Mouse (Mus musculus): ENCODE measurements around the gene Madd. TPM values are rescaled to one million over a fixed set of nuclear protein-coding genes. Genes with fewer than 3 reads are reported as not detected.

Gene Madd
- polyA plus RNA-seq, 1 experiment from 2014 or later: 62.1 TPM

DNA sequence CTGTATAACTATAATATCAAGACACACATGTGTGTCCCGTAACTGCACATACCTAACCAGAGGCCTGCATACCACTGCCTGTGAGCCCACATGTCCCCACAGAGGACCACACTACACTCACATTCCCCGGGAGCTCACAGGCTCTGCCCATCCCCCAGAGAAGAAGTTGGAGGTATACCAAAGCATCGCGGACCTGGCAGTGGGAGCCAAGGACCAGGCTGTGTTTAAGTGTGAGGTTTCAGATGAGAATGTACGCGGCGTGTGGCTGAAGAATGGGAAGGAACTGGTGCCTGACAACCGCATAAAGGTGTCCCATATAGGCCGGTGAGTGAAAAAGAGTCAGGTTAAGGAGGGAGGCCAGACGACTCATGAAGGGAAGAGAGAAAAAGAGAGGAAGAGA lies 58.5 kb downstream of the Madd start:
- WGBS: 89% methylated on average over 10 of the region's 10 CpGs
- no peaks in the 10 kb centered on the region for H3K4me1 ChIP-seq (ENCODE audit: control insufficient read depth, insufficient read depth, low read length)

DNA sequence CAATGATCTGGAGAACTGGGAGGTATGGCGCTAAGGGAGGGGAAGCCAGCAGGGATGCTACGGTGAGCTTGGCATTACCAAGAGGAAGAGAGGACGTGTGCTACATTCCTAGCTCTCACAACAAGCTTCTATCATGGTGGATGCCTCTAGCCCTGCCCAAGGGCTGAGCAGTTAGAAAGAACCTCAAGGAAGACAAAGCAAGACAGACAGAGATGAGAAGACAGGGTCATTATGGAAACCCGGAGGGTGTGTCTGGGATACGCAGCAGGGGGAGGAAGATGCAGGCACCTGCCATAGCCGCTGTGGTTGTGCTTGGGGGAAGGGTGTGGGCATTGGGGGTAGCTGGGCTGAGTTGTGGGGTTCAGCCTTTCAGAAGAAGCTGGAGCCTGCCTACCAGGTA lies 60.1 kb downstream of the Madd start:
- H3K4me3 ChIP-seq (ENCODE audit: low read depth, low read length): no peak overlapping the region
- no peaks in the 10 kb centered on the region for H3K27me3 ChIP-seq (ENCODE audit: control insufficient read depth, insufficient read depth, low read depth, low read length)
- H3K9ac ChIP-seq (ENCODE audit: low read depth, low read length): no peak overlapping the region
- WGBS: 77% methylated on average over 6 of the region's 6 CpGs
- no peak overlapping the region for H3K4me2 ChIP-seq (ENCODE audit: low read length)
- no peaks in the 10 kb centered on the region for H3K9me3 ChIP-seq (replicated peaks; ENCODE audit: control insufficient read depth, low read length, poor library complexity, severe bottlenecking)
- ATAC-seq: no peak
- H3K36me3 ChIP-seq (ENCODE audit: control insufficient read depth, insufficient read depth, low read length): no peaks in the 10 kb centered on the region
- no peak overlapping the region for H3K27ac ChIP-seq (ENCODE audit: low read length)
- no peaks in the 10 kb centered on the region for H3K4me1 ChIP-seq (ENCODE audit: control insufficient read depth, insufficient read depth, low read length)

More for the DNA sequence above, 58.5 kb downstream of the Madd start:
- no peaks in the 10 kb centered on the region for H3K36me3 ChIP-seq (ENCODE audit: control insufficient read depth, insufficient read depth, low read length)
- H3K27me3 ChIP-seq (ENCODE audit: control insufficient read depth, insufficient read depth, low read depth, low read length): no peaks in the 10 kb centered on the region
- H3K27ac ChIP-seq (ENCODE audit: low read length): no peak overlapping the region
- H3K9me3 ChIP-seq (replicated peaks; ENCODE audit: control insufficient read depth, low read length, poor library complexity, severe bottlenecking): no peaks in the 10 kb centered on the region
- no peak overlapping the region for H3K9ac ChIP-seq (ENCODE audit: low read depth, low read length)
- H3K4me3 ChIP-seq (ENCODE audit: low read depth, low read length): no peak overlapping the region
- ATAC-seq: no peak
- no peak overlapping the region for H3K4me2 ChIP-seq (ENCODE audit: low read length)

DNA sequence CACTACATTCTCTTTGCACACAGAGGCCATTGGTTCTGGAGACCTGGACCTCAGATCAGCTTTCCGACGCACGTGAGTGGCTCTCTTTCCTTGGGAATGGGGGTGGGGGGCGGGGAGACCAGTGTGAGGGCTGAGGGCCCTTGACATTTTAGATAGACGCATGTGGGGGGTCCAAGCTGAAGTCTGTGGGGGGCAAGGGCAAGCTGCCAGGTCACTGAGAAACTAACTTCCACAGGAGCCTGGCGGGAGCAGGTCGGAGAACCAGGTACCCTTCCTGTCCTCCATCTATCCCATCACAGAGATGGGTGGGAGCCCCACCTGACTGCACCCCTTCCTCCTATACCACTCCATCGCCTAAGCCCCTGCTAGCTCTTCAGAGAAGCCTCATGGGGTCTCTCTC lies 62.1 kb downstream of the Madd start:
- no peaks in the 10 kb centered on the region for H3K4me1 ChIP-seq (ENCODE audit: control insufficient read depth, insufficient read depth, low read length)
- no peak for ATAC-seq
- H3K27ac ChIP-seq (ENCODE audit: low read length): no peak overlapping the region
- no peak overlapping the region for H3K9ac ChIP-seq (ENCODE audit: low read depth, low read length)
- 72% methylated on average over 8 of the region's 8 CpGs for WGBS
- no peak overlapping the region for H3K4me2 ChIP-seq (ENCODE audit: low read length)
- H3K4me3 ChIP-seq (ENCODE audit: low read depth, low read length): no peak overlapping the region
- H3K27me3 ChIP-seq (ENCODE audit: control insufficient read depth, insufficient read depth, low read depth, low read length): no peaks in the 10 kb centered on the region
- no peaks in the 10 kb centered on the region for H3K36me3 ChIP-seq (ENCODE audit: control insufficient read depth, insufficient read depth, low read length)
- H3K9me3 ChIP-seq (replicated peaks; ENCODE audit: control insufficient read depth, low read length, poor library complexity, severe bottlenecking): no peaks in the 10 kb centered on the region

- H3K27me3 ChIP-seq (ENCODE audit: control insufficient read depth, insufficient read depth, low read depth, low read length): no peaks in the 10 kb centered on the region
- no peaks in the 10 kb centered on the region for H3K36me3 ChIP-seq (ENCODE audit: control insufficient read depth, insufficient read depth, low read length)
- no peak overlapping the region for H3K4me3 ChIP-seq (ENCODE audit: low read depth, low read length)
- 86% methylated on average over 6 of the region's 6 CpGs for WGBS
- H3K4me2 ChIP-seq (ENCODE audit: low read length): no peak overlapping the region
- no peak for ATAC-seq
- no peaks in the 10 kb centered on the region for H3K9me3 ChIP-seq (replicated peaks; ENCODE audit: control insufficient read depth, low read length, poor library complexity, severe bottlenecking)
- H3K9ac ChIP-seq (ENCODE audit: low read depth, low read length): no peak overlapping the region
- no peaks in the 10 kb centered on the region for H3K4me1 ChIP-seq (ENCODE audit: control insufficient read depth, insufficient read depth, low read length)
- H3K27ac ChIP-seq (ENCODE audit: low read length): no peak overlapping the region
These were observed 62.6 kb downstream of the Madd start for GRCm38 (mm10) chr2:91121011-91121410.

GRCm38 (mm10) chr2:91120261-91120671 lies 63.4 kb downstream of the Madd start:
- Histone ChIP-seq H3K9ac (ENCODE audit: low read depth, low read length) (no peak overlapping the region), H3K4me1 (ENCODE audit: control insufficient read depth, insufficient read depth, low read length) (no peaks in the 10 kb centered on the region; the same call in 1 of the 2 replicates), H3K27ac (ENCODE audit: low read length) (no peak overlapping the region), H3K4me3 (ENCODE audit: low read depth, low read length) (no peak overlapping the region), H3K4me2 (ENCODE audit: low read length) (no peak overlapping the region), H3K27me3 (ENCODE audit: control insufficient read depth, insufficient read depth, low read depth, low read length) (no peaks in the 10 kb centered on the region), H3K9me3 (replicated peaks; ENCODE audit: control insufficient read depth, low read length, poor library complexity, severe bottlenecking) (no peaks in the 10 kb centered on the region), H3K36me3 (ENCODE audit: control insufficient read depth, insufficient read depth, low read length) (no peaks in the 10 kb centered on the region)
- 68% methylated on average over 6 of the region's 6 CpGs for WGBS
- ATAC-seq: no peak

DNA sequence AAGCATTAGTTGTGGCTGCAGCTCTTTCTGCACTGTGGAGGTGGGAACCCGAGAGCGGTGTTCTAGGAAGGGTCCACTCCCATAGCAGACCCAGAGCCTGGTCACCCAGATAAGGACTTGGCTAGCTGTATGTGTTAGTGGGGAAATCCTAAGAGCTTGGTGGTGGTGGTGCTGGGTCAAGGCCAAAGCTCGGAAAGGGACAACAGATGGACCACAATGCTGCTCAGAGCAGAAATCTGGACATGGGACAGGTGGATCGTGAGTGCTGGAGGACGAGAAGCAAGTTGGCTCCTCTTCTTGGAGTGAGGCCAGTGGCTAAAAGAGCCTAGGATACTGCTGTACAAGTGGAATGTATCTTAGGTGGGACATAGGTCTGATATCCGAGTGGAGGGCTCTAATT lies 64.1 kb downstream of the Madd start:
- 92% methylated on average over 6 of the region's 6 CpGs for WGBS
- Histone ChIP-seq H3K9me3 (replicated peaks; ENCODE audit: control insufficient read depth, low read length, poor library complexity, severe bottlenecking) (no peaks in the 10 kb centered on the region), H3K4me1 (ENCODE audit: control insufficient read depth, insufficient read depth, low read length) (no peaks in the 10 kb centered on the region; the same call in 1 of the 2 replicates), H3K9ac (ENCODE audit: low read depth, low read length) (no peak overlapping the region), H3K4me3 (ENCODE audit: low read depth, low read length) (no peak overlapping the region), H3K27me3 (ENCODE audit: control insufficient read depth, insufficient read depth, low read depth, low read length) (no peaks in the 10 kb centered on the region), H3K4me2 (ENCODE audit: low read length) (no peak overlapping the region), H3K36me3 (ENCODE audit: control insufficient read depth, insufficient read depth, low read length) (no peaks in the 10 kb centered on the region), H3K27ac (ENCODE audit: low read length) (no peak overlapping the region)
- no peak for ATAC-seq

DNA sequence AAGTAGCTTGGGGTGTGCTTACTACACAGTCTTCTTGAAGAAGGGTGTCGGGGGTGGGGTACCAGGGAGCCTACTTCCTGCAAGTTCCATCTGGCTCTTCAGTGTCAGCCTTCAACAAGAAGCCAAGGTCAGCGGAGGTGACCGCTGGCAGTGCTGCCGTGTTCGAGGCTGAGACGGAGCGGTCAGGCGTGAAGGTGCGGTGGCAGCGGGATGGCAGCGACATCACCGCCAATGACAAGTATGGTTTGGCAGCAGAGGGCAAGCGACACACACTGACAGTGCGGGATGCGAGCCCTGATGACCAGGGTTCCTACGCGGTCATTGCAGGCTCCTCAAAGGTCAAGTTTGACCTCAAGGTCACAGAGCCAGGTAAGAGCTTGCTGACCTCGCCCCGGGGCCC lies 64.6 kb downstream of the Madd start:
- H3K4me2 ChIP-seq (ENCODE audit: low read length): no peak overlapping the region
- H3K4me3 ChIP-seq (ENCODE audit: low read depth, low read length): no peak overlapping the region
- ATAC-seq: no peak
- no peak overlapping the region for H3K27ac ChIP-seq (ENCODE audit: low read length)
- no peaks in the 10 kb centered on the region for H3K27me3 ChIP-seq (ENCODE audit: control insufficient read depth, insufficient read depth, low read depth, low read length)
- no peaks in the 10 kb centered on the region for H3K36me3 ChIP-seq (ENCODE audit: control insufficient read depth, insufficient read depth, low read length)
- WGBS: 91% methylated on average over 19 of the region's 19 CpGs
- H3K9ac ChIP-seq (ENCODE audit: low read depth, low read length): no peak overlapping the region
- no peaks in the 10 kb centered on the region; the same call in 1 of the 2 replicates for H3K4me1 ChIP-seq (ENCODE audit: control insufficient read depth, insufficient read depth, low read length)
- no peaks in the 10 kb centered on the region for H3K9me3 ChIP-seq (replicated peaks; ENCODE audit: control insufficient read depth, low read length, poor library complexity, severe bottlenecking)

DNA sequence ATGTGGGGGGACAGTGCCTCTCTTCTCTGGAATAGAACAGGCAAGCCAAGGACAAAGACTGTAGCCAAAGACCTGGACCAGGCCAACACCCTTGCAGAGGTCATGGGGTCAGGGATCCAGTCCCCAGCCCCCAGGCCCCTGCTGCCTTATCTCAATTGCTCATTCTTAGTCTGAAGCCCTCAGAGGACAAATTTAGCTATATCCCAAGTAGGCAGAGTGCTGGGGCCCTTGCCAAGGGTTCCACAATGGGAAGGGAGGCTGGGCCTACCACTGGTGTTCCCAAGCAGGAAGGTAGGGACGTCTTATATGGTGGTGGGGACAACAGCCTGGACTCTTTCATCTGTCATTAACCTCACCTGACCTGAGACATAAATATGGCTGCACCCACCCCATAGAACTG lies 65.0 kb downstream of the Madd start:
- Histone ChIP-seq H3K4me1 (ENCODE audit: control insufficient read depth, insufficient read depth, low read length) (no peaks in the 10 kb centered on the region; the same call in 1 of the 2 replicates), H3K4me2 (ENCODE audit: low read length) (no peak overlapping the region), H3K9ac (ENCODE audit: low read depth, low read length) (no peak overlapping the region), H3K9me3 (replicated peaks; ENCODE audit: control insufficient read depth, low read length, poor library complexity, severe bottlenecking) (no peaks in the 10 kb centered on the region), H3K36me3 (ENCODE audit: control insufficient read depth, insufficient read depth, low read length) (no peaks in the 10 kb centered on the region), H3K4me3 (ENCODE audit: low read depth, low read length) (no peak overlapping the region), H3K27me3 (ENCODE audit: control insufficient read depth, insufficient read depth, low read depth, low read length) (no peaks in the 10 kb centered on the region), H3K27ac (ENCODE audit: low read length) (no peak overlapping the region)
- WGBS: 81% methylated on average over 1 of the region's 1 CpGs
- ATAC-seq: no peak

- Histone ChIP-seq H3K4me2 (ENCODE audit: low read length) (no peak within 1 kb of the TSS), H3K9me3 (replicated peaks; ENCODE audit: control insufficient read depth, low read length, poor library complexity, severe bottlenecking) (no peaks in the 10 kb centered on the region), H3K9ac (ENCODE audit: low read depth, low read length) (no peak within 1 kb of the TSS), H3K27ac (ENCODE audit: low read length) (no peak within 1 kb of the TSS), H3K27me3 (ENCODE audit: control insufficient read depth, insufficient read depth, low read depth, low read length) (no peaks in the 10 kb centered on the region), H3K4me1 (ENCODE audit: control insufficient read depth, insufficient read depth, low read length) (no peaks in the 10 kb centered on the region; the same call in 1 of the 2 replicates), H3K4me3 (ENCODE audit: low read depth, low read length) (no peak within 1 kb of the TSS), H3K36me3 (ENCODE audit: control insufficient read depth, insufficient read depth, low read length) (no peaks in the 10 kb centered on the region)
- no peak for ATAC-seq
- 82% methylated on average over 11 of the region's 11 CpGs for WGBS
These were observed 65.9 kb downstream of the Madd start, which contains the start of gene Mybpc3 for GRCm38 (mm10) chr2:91117585-91118275. Gene Mybpc3, plus strand, starts transcription at chr2:91118144.

All from midbrain, embryonic 16.5 days (tissue).